Mouse (Mus musculus) layer of hippocampus, adult 2 months (tissue): ENCODE data around the gene Enpp4. TPM values are rescaled to one million over a fixed set of nuclear protein-coding genes. Genes with fewer than 3 reads are reported as not detected.

Source experiments
- DNase-seq, 2 experiments: peaks; one replicate each; pipeline ENCODE4 v3.0.0; 2022; ENCODE audit warnings: low spot score in 2 of 2
- H3K27ac ChIP-seq: fragments of 200-600 bp; 2 replicates; pipeline ENCODE4 v1.8.1; 2022
- H3K4me3 ChIP-seq: fragments of 200-600 bp; 2 replicates; pipeline ENCODE4 v1.8.1; 2022; ENCODE audit warnings: mild to moderate bottlenecking
- CTCF ChIP-seq: fragments of 200-600 bp; conservative IDR thresholded peaks from 2 replicates; pipeline ENCODE4 v1.8.1; 2022; ENCODE audit warnings: antibody characterized with exemption, mild to moderate bottlenecking, moderate library complexity
- long read RNA-seq, 2 experiments: library from polyadenylated mRNA; stranded (forward); transcript quantifications; one replicate each; pipeline ENCODE4 v2.0.0; 2021; ENCODE audit warnings: borderline mapping rate in 2 of 2
- total RNA-seq, 2 experiments: library from RNA; stranded (reverse); gene quantifications; 2 replicates each; pipeline ENCODE4 v1.2.3; 2021

The Enpp4 gene
- 10 to 100 TPM; 15.7 to 17.2 TPM for total RNA-seq
- long read RNA-seq, experiment 1, full-length matches to known transcripts, result 7 of 11 reads
- long read RNA-seq, experiment 1, partial matches to known transcripts, result 1 of 11 reads
- long read RNA-seq, experiment 1, other reads (novel, unspliced or antisense), result 3 of 11 reads
- long read RNA-seq, experiment 2, full-length matches to known transcripts, result 13 of 17 reads
- long read RNA-seq, experiment 2, partial matches to known transcripts, result 0 of 17 reads
- long read RNA-seq, experiment 2, other reads (novel, unspliced or antisense), result 4 of 17 reads

DNA sequence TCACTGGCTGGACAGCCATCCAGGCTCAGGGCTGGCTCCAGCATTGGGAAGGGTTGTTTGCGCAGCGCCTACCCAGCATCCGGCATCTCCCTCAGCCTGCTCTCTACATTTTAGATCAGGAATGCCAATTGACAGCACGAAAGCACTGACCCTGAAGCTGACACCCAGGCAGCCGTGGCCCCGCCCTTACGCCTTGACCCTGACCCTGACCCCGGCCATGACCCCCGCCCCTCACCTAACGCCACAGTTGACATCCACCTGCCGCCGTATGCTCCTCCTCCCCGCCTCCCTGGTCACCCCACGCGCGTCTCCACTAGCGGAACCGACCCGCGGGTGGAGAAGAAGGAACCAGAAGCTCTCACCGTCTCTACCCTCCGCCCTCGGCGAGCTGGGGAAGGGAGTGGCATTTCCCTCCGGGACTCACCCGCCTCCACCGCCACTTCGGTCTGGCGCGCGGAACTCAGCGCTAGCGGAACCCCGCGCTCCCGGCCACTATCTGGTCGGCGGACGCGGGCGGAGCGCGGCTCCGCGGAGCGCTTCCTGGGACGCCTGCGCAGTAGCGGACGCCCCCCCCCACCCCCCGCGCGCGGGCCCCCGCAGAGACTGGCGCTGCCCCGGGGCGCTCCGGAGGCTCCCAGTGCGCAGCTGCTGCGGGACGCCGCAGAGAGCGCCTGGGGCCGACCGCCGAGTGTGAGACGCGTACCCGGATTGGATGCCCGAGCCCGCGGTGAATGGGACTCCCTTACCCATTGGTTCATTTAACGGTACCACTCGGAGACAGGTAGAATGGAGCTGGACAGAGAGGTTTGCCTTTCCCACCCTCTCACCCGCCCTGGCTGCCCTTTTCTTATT, at the start of gene Enpp4:
Enpp4 (minus strand) TSS at position 523 of the 852 bp plus-strand sequence.
- peak within 1 kb of the TSS; percentile 70 for H3K4me3 ChIP-seq
- TF ChIP-seq CTCF, result no peak
- DNase-seq, result peak; percentile 91 to 93
- peak within 1 kb of the TSS; percentile 90 for H3K27ac ChIP-seq

GRCm38 (mm10) chr17:44155204-44155603, 49.6 kb upstream of the Enpp4 start:
- TF ChIP-seq CTCF, result no peak
- DNase-seq, result no peak
- Histone ChIP-seq H3K27ac (no peak overlapping the region), H3K4me3 (no peak overlapping the region)

DNA sequence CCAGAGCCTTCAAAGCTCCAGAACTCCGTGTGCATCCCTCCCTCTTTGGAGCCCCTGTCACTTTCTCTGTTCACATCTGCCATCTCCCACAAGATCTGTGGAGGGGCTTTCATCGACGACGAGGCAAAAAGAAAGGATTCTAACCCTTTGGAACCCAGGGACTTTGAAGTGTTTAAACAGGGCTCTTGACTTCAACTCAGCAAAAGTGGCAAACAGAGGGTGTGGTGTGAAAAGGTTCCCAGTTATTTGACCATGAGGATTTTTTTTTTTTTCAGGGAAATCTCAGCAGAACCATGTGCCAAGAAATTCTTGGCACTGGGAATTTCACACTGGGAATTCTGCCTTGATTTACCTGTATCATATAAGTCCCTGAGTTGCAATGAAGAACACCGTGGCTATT, 48.3 kb upstream of the Enpp4 start:
- TF ChIP-seq CTCF, result no peak
- H3K27ac ChIP-seq, result no peak overlapping the region
- no peak for DNase-seq

GRCm38 (mm10) chr17:44151889-44152288, 46.3 kb upstream of the Enpp4 start:
- H3K27ac ChIP-seq, result no peak overlapping the region
- no peak for DNase-seq
- H3K4me3 ChIP-seq, result no peak overlapping the region
- no peak for TF ChIP-seq CTCF

More for the DNA sequence above, 48.3 kb upstream of the Enpp4 start:
- no peak overlapping the region for H3K4me3 ChIP-seq

DNA sequence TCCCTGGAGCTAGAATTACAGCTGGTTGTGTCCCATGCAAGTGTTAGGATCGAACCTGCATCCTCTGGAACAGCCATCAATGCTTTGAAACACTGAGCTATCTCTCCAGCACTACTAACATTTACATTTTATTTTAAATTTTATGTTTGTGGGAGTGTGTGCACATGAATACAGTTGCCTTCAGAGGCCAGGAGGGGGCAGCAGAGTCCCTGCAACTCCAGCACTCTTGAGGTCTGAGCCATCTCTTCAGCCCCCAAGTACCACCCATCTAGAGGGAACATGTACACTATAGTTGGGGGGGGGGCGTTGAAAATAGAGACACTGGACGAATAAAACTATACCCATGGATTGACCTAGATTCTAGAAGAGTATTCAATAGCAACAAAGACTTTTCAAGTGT, 45.5 kb upstream of the Enpp4 start:
- H3K27ac ChIP-seq, result no peak overlapping the region
- TF ChIP-seq CTCF, result peak; percentile 80
- peak in 1 of 2 experiments; percentile 16 for DNase-seq
- no peak overlapping the region for H3K4me3 ChIP-seq

DNA sequence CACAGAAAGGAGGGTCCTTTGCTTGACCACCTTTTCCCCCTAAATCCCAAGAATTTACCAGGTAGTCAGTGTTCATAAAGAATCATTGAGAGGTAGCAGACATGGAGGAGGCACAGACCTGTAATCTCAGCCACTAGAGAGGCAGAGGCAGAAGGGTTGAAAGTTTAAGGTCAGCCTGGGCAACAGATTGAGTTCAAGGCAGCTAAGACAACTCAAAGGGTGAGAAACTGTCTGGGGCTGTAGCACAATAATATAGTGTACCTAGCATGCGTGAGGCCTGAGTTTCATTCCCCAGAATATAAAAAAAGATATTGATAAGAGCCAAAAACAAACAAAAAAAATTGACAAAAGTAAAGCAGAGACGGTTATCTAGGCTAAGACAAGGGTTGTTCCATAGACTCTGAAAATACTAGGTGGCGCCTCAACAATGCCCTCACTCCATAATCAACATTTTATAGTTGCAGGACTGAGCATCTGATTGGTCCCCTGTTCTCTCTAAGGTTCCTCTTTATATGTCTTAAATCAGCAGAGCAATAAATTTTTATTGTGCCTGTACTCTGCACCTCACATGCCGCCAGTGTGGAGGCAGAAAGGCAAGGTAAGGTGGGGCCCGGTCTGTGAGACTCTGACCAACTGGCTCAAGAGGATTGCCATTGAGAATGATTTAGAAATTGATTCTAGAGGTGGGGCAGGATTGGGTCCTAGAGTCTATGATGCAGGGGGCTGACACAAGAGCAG, 42.7 kb upstream of the Enpp4 start:
- no peak for TF ChIP-seq CTCF
- DNase-seq, result no peak

GRCm38 (mm10) chr17:44145806-44146205, 40.2 kb upstream of the Enpp4 start:
- TF ChIP-seq CTCF, result no peak
- Histone ChIP-seq H3K27ac (no peak overlapping the region), H3K4me3 (no peak overlapping the region)
- DNase-seq, result no peak

More for the DNA sequence above, 42.7 kb upstream of the Enpp4 start:
- no peak overlapping the region for H3K27ac ChIP-seq
- H3K4me3 ChIP-seq, result no peak overlapping the region

- no peak overlapping the region for H3K4me3 ChIP-seq
- no peak for DNase-seq
- H3K27ac ChIP-seq, result no peak overlapping the region
- TF ChIP-seq CTCF, result no peak
Observed at GRCm38 (mm10) chr17:44136863-44137640, 31.4 kb upstream of the Enpp4 start.

DNA sequence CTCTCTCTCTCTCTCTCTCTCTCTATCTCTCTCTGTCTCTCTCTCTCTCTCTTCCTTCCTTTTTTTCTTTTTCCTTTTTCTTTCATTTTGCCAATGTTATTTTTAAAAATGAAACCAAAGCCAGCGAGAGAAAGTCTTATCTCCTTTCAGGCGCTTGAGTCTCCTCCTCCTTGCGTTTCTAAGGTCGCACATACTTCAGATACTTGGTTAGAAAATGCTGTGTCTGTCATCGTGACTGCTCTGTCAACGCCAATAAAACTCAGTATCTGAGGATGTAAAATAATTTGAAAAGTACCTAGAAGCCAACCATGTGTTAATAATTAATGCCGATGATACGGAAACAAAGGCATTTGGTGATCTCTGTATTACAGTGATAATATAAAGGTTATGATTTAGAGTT, 30.4 kb upstream of the Enpp4 start:
- no peak for TF ChIP-seq CTCF
- Histone ChIP-seq H3K4me3 (no peak overlapping the region), H3K27ac (no peak overlapping the region)
- no peak for DNase-seq

DNA sequence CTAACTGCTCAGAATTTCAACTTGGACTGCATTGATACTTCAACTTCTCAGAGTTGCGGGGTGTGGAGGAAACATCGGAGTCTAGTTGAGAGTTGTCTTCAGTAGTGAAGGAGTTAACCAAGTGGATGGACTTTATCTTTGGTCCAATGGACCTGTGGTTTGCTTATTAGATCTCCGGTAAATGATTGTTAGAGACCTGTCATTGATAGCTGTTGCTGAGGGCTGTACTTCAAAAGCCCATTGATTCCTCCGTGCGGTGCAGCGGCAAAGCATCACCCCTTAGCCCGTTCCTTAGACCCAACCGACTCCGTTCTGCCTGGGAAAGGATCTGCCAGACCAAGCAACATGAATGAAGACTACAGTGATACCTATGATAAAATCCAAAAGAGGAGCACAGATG, 28.9 kb upstream of the Enpp4 start:
- TF ChIP-seq CTCF, result no peak
- no peak overlapping the region for H3K27ac ChIP-seq

DNA sequence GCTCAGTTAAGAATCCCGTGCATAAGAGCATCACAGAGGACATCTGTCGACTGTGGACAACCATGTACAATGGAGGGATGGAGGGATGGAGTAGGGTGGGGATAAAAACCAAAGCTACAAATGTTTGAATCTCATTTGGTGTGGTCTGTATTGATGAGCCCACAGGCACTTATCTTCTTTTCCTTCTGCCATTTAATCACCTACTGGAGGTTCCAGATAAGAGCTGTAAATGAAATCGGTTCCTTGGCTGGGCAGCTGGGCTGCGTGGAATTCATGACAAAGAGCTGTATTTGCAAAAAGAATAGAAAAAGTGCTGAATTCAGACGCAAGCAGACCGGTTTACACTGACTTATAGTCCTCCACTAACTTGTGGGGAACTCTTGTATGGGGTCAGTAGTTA, 28.5 kb upstream of the Enpp4 start:
- no peak for DNase-seq
- TF ChIP-seq CTCF, result no peak
- H3K27ac ChIP-seq, result no peak overlapping the region
- no peak overlapping the region for H3K4me3 ChIP-seq

More for the DNA sequence above, 28.9 kb upstream of the Enpp4 start:
- no peak for DNase-seq
- no peak overlapping the region for H3K4me3 ChIP-seq

DNA sequence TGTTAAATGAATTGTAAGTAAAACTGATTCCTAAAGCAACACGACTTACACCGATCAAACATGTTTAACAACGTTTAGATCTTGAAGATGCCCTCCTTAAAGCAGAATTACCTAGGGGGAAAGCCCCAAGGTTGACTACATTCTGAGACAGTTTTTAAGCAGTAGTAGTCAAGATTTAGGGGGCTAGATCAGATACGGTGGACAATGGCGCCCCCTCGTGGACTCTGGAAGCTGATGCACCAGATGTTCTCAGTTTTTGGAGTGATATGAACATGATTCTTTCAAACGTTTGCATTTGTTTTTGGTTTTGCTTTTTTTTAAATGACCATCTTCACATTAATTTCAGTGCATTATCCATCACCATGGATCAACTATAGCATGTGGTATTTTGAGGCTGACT, 24.8 kb upstream of the Enpp4 start:
- H3K27ac ChIP-seq, result no peak overlapping the region
- peak; percentile 95 for TF ChIP-seq CTCF
- no peak overlapping the region for H3K4me3 ChIP-seq
- peak; percentile 58 to 76 for DNase-seq
